Mouse (Mus musculus) left cerebral cortex, postnatal 14 days (tissue): ENCODE data around the gene C1qtnf3. TPM values are rescaled to one million over a fixed set of nuclear protein-coding genes. Genes with fewer than 3 reads are reported as not detected.
A peak's percentile ranks its signal among the peaks of the same experiment; 100 is the strongest.

ENCODE experiments used
- DNase-seq, 2 experiments: peaks; one replicate each; pipeline ENCODE4 v3.0.0; 2021 to 2022; ENCODE audit warnings: low spot score in 2 of 2, mixed read lengths in 1 of 2
- intact Hi-C: fragments of 180-260 bp; cut with DNase I; formaldehyde crosslinking; loops from one replicate; pipeline ENCODE4 v1.15.1; 2025
- total RNA-seq, 2 experiments: library from RNA; stranded (reverse); gene quantifications; 2 replicates each; pipeline ENCODE4 v1.2.3; 2021

C1qtnf3 gene
- total RNA-seq, 2 experiments from 2014 or later: 0.19 to 0.33 TPM

GRCm38 (mm10) chr15:10954381-10955016, 2.4 kb downstream of the C1qtnf3 start:
- no peak for DNase-seq
- intact Hi-C loops: no loop called here

GRCm38 (mm10) chr15:10955156-10955555, 3.0 kb downstream of the C1qtnf3 start:
- no peak for DNase-seq
- intact Hi-C loops: no loop called here

GRCm38 (mm10) chr15:10956706-10957105, 4.6 kb downstream of the C1qtnf3 start:
- intact Hi-C loops: no loop called here
- DNase-seq: no peak

- no peak for DNase-seq
- intact Hi-C loops: no loop called here
Measured at GRCm38 (mm10) chr15:10959277-10960026, 7.3 kb downstream of the C1qtnf3 start.

GRCm38 (mm10) chr15:10960267-10960666, 8.1 kb downstream of the C1qtnf3 start:
- intact Hi-C loops: no loop called here
- no peak for DNase-seq

GRCm38 (mm10) chr15:10962601-10963000, 10.5 kb downstream of the C1qtnf3 start:
- intact Hi-C loops: no loop called here

GRCm38 (mm10) chr15:10969439-10969838, 17.3 kb downstream of the C1qtnf3 start:
- no peak for DNase-seq
- intact Hi-C loops: no loop called here

More at GRCm38 (mm10) chr15:10962601-10963000, 10.5 kb downstream of the C1qtnf3 start:
- DNase-seq: no peak

- no peak for DNase-seq
- intact Hi-C loops: no loop called here
Measured at GRCm38 (mm10) chr15:10970777-10971176, 18.6 kb downstream of the C1qtnf3 start.

- intact Hi-C loops: no loop called here
- no peak for DNase-seq
Measured at GRCm38 (mm10) chr15:10977151-10977550, 25.0 kb downstream of the C1qtnf3 start.

- intact Hi-C loops: loop anchor here (2.0 to 10.0 kb wide), 2 partner anchors 60 to 496 kb away; partner anchors contain the start of genes Brix1 and Rad1
- no peak for DNase-seq
Measured at GRCm38 (mm10) chr15:10980712-10981111, 28.6 kb downstream of the C1qtnf3 start.

GRCm38 (mm10) chr15:10981377-10982063, 29.4 kb downstream of the C1qtnf3 start, which contains the start of gene Amacr:
Gene Amacr (plus strand): TSS chr15:10981756.
- intact Hi-C loops: loop anchor here (2.0 to 10.0 kb wide), 2 partner anchors 61 to 497 kb away; partner anchors contain the start of genes Brix1 and Rad1
- DNase-seq: peak; percentile 88 to 89

- DNase-seq: no peak
- intact Hi-C loops: loop anchor here (10.0 kb wide), 1 partner anchor 497 kb away; the partner anchor contains the start of genes Brix1 and Rad1
Measured at GRCm38 (mm10) chr15:10982064-10982435, 29.9 kb downstream of the C1qtnf3 start.

GRCm38 (mm10) chr15:10985756-10986155, 33.6 kb downstream of the C1qtnf3 start:
- intact Hi-C loops: loop anchor here (10.0 kb wide), 1 partner anchor 501 kb away; the partner anchor contains the start of genes Brix1 and Rad1
- no peak for DNase-seq

- DNase-seq: peak in 1 of 2 experiments; percentile 48
- intact Hi-C loops: loop anchor here (10.0 kb wide), 1 partner anchor 502 kb away; the partner anchor contains the start of genes Brix1 and Rad1
Measured at GRCm38 (mm10) chr15:10986477-10986876, 34.3 kb downstream of the C1qtnf3 start.

- intact Hi-C loops: no loop called here
- no peak for DNase-seq
Measured at GRCm38 (mm10) chr15:10990411-10990810, 38.3 kb downstream of the C1qtnf3 start.

GRCm38 (mm10) chr15:10991566-10991965, 39.4 kb downstream of the C1qtnf3 start:
- DNase-seq: no peak
- intact Hi-C loops: no loop called here

GRCm38 (mm10) chr15:10999832-11000231, 47.7 kb downstream of the C1qtnf3 start:
- peak in 1 of 2 experiments; percentile 7 for DNase-seq
- intact Hi-C loops: no loop called here

- DNase-seq: no peak
- intact Hi-C loops: no loop called here
Measured at GRCm38 (mm10) chr15:11000421-11000820, 48.3 kb downstream of the C1qtnf3 start, which contains the start of gene Slc45a2. Gene Slc45a2 (plus strand): TSS chr15:11000721.

GRCm38 (mm10) chr15:11003791-11004190, 51.7 kb downstream of the C1qtnf3 start:
- DNase-seq: no peak
- intact Hi-C loops: no loop called here

- DNase-seq: no peak
Measured at GRCm38 (mm10) chr15:11004646-11005045, 52.5 kb downstream of the C1qtnf3 start.

More at GRCm38 (mm10) chr15:11004646-11005045, 52.5 kb downstream of the C1qtnf3 start:
- intact Hi-C loops: no loop called here
